Mouse (Mus musculus): ENCODE measurements at regions not wholly inside any gene's neighbourhood (a gene's known extent, or its start where the extent isn't known, plus 50 kb on each side); places are given as distances from the start of the nearest gene placed in this dataset.

DNA sequence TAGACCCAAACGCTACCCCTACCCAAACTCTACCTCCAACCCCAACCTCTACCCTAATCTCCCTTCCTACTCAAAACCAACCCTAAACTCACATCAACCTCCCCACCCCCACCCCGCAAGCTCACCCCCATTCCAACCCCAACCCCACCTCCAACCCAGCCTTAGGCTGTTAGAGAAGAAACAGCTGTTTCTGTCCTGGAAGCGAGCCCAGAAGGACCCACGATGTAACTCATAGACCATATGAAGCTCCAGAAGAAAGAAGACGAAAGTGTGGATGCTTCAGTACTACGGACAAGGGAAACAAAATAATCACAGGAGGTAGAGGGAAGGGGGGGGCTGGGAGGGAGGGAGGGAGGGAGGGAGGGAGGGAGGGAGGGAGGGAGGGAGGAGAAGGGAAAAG lies 58.4 kb downstream of the Sox11 start:
- no peak for DNase-seq (ENCODE audit: inconsistent ontology term)

DNA sequence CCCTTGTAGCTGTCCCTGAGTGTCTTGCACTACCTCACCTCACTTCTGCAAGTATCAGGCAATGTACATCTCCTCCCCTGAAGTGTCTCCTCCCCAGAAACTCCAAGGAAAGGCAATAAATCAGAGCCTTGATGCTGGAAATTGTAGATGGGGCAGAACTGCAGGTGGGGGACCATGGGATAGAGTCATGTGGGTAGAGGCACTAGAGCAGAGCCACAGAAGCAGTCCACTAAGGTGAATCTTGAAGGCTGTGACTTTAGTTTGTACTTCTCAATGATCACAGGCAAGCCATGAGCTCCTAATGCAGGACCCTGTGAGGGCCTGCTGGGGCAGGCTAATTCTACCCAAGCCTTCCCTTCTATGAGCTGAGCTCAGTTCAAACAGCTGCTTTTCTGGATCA lies 80.4 kb downstream of the Sox11 start:
- no peak for DNase-seq (ENCODE audit: inconsistent ontology term)

DNA sequence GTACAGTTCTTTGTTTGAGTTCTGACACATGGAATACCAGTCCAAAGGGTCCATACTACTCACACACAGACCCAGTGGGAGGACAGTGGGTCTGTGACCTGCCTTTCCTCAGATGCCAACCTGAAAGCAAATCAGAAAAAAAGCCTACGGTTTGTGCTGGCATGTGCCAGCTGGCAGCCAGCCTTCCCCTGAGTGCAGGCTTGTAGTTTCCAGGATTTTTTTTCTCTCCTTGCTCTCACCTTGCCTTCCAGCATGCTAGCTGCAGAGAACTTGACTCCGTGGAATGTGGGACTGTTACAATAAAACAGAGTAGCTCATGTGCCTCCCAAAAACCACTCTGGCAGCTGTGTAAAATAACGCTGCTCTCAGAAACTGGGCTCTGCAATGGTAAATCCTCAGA lies 88.2 kb downstream of the Sox11 start:
- DNase-seq (ENCODE audit: inconsistent ontology term): no peak

DNA sequence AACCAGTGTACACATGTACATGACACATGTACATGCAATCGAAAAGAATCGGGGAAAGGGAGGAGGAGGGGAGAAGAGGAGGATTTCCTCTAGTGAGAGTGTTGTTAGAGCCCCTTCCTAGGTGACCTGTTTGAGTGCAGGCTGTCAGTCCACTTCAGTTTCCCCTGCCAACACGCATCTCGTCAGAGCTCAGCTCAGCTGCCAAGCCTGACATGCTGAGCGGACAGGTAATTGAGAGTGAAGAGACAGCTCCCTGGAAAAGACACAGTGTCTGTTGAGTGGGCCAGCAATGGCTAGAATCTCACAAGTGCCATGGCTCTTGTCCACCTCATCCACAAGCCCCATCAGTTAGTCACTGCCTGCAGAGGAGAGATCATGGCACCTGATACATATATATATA lies 90.9 kb downstream of the Sox11 start:
- DNase-seq (ENCODE audit: inconsistent ontology term): no peak

DNA sequence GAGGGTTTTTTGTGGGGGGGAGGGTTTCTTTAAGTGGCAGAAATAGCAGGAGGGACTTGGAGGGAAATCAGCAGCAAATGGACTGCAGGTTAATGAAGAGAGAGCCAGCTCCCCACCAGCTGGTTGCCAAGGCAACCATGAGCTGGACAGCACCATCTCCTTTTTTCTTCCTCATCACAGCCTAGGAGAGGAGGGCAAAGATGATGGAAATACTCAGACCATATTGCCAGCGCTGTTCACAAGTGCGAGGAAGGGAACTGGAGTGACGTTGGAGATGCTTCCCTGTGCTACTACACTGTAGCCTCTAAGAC lies 93.9 kb downstream of the Sox11 start:
- DNase-seq (ENCODE audit: inconsistent ontology term): no peak

DNA sequence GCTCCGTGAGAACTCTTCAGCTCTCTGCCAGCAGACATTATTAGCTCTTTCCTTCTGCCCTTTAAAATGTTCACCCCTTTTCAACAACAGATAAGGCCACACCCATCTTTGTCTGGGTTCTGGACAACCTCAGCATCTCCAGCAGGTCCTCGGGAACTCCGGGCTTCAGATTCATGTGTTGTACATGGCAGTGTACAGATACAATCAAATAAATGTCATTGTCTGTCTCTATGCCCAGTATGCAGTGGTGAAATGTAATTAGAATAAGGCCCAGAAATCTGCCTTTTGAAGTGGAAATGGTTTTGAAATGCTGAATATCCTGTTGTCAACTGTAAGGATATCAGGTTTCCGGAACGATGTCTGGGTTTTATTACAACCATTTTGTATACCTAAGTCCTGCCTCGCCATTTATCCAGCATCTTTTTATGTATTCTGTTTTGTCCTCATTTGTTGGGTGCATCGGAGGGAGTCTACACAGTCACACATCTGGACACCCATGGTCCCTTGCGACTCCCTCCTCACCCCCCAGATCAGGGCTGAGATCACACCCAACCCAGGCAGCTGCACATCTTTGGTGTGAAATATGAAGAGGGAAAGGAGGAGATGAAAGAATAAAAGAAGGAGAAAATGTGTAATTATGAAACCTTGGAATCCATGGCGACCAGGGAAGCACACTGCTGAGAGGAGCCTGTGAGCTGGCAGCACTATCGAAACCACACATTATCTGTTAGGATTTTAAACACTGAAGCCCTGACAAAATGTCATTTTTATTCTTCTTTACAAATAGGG lies 94.4 kb downstream of the Sox11 start:
- no peak for DNase-seq (ENCODE audit: inconsistent ontology term)

DNA sequence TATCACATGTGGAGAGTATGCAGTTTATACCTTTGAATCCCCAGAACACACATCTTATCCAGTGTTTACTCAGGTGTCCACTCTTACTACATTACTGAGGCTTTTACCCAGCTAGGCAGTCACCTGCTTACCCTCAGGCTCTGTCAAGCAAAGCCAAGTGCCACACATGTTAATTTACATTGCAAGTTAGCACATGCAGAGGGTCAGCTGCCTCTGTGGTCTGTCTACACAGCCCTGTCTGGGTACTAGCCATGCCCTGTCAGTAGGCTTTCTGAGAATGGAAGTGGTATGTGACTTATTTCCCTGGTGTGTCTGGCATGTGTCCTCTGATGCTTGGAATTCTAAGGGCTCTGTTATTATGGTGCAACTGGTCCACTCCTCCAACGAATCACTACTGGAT lies 106.6 kb downstream of the Sox11 start:
- no peak for DNase-seq (ENCODE audit: inconsistent ontology term)

DNA sequence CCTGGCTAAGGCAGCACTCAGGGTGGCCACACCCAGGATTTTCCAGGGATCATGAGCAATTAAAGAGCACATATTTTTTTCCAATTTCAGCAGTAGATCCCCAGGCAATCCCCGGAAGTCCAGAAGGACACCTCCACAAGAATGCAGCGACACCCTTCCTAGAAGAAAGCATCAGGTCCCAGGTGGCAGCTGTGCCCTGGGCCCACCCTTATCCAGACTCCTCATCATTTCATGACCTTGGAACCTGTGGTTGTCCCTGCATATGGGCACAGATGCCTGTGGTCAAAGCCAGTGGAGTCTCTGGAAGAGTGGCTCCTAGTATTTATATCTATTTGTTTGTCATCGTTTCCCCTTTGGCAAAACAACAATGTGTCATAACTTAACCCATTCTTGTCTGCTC lies 120.8 kb downstream of the Sox11 start:
- DNase-seq (ENCODE audit: inconsistent ontology term): no peak

DNA sequence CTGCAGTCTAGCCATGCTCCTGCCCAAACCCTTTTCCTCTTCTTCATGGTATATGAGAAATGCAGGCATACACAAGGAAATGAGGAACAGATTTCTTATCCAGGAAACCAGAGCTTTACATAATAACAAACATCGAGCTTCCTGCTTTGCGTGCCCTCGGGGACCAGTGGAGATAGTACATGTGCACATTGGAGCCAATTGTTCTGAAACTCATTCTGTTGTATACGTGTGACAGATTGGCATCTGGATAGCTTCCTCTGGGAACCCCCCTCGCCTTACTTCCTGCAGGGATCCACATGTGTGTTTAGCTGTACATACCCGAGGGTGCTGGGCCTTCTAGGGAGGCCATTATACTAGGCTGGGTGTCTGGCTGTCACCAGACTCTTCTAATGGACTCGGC lies 141.2 kb downstream of the Sox11 start:
- DNase-seq (ENCODE audit: inconsistent ontology term): no peak

DNA sequence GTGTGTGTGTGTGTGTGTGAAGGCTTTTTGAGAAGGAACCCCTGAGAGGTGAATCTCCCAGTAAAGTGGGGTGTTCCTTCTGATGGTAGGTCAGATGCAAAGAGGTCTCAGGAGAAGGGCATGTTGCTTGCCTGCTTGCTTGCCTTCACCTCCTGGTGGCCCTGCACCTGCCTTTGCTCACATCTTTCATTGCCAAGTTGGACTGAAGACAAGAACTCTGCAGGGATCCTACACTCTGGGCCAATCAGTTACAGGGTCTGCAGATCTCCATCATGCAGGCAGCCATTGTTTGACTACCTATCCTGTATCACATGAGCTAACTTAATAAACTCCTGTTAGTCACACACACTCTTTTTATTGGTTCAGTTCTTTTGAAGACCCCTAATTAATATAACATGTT lies 148.4 kb downstream of the Sox11 start:
- no peak for DNase-seq (ENCODE audit: inconsistent ontology term)

DNA sequence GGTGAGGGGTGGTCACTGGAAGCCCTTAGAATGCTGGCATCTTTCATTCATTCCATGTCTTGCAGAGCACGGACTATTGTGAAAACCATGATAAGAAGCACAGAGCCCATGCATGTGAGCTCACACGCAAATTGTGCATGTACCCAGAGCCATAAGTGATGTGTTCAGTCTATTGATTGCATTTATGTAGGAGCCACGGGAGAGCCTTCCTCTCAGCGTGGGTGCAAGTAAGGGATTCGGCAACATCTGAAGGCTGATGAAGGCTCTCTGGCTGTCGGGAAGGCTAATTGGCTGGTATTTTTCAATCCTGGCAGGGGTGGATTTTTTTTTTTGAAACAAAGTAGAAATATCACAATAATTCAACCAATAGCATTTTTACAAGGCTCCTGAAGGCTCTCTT lies 150.5 kb downstream of the Sox11 start:
- no peak for DNase-seq (ENCODE audit: inconsistent ontology term)

DNA sequence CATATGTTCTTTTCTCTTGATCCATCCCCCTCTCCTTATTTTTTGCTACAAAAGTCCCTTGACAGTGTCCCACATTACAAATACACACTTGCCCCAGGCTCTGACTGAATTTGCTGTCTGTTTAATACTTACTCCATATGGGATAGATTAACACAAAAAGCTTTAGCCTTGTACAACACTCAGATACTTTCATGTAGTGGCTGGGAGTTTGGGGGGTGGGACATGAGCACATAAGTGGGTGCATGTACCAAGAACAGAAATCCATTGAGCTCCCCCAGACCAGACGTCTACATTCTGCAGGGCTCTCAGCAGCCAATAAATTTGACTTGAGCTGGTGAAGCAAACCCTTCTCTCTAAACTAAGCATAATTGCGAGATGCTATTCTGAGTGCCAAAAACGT lies 154.9 kb downstream of the Sox11 start:
- no peak for DNase-seq (ENCODE audit: inconsistent ontology term)

DNA sequence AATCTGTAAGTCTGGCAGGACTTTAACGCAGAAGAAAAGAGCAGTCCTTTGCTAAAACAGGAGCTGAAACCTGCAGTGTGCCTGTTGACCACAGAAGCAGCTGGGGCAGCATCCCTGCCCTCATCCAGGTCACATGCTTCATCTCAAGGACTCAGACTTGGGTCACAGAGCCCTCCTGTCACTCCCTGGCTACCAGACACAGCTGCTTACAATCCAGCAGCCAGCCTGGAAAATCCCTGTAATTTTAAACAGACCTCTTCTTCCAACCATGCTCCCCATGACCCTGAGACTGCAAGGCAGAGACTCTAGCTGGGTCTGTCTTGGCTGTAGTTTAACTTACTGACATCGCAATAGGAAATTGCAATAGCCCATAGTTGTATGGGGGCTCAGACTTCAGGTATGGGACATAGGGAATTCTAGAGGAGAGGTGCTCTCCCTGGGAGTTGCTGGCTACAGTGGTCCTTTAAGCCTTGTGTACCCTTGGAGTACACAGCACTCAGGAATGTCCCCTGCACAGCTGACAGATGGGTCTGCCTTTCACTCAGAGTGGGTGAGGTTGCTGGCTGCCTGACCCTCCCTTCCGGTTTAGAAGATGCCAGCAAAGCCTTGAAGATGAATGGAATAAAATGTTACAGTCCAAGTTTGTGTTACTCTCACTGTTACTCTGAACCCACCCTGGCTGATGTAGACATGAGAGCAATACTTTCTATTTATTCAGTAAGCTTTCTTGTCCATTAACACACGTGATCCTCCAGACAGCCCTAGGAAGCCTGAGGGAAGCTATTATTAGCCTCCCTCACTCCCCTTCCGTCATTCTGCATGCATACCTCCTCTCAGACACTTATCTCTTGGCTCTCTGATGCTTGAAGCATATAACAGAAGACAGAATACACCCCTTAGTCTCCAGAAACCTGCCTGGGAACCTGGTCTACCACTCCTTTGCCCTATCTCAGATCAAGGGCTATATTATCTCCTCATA lies 159.7 kb downstream of the Sox11 start:
- no peak for DNase-seq (ENCODE audit: inconsistent ontology term)

DNA sequence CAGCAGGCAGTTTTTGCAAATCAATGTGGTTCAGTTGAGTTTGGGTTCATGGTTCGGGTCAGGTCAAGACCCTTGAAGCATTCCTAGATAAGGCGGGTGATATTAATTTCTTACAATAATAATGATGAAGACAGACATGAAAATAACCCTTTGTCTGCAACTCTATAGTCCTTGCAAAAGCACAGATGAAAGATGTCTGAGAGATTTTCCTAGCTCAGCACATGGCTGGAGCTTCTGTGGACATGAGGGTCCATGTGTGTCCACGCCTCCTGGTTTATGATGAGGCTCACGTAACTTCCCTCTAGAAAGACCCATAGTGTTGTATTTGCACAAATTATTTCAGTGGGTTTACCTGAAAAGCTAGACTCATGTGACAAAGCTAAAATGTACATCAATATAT lies 168.8 kb downstream of the Sox11 start:
- no peak for DNase-seq (ENCODE audit: inconsistent ontology term)

DNA sequence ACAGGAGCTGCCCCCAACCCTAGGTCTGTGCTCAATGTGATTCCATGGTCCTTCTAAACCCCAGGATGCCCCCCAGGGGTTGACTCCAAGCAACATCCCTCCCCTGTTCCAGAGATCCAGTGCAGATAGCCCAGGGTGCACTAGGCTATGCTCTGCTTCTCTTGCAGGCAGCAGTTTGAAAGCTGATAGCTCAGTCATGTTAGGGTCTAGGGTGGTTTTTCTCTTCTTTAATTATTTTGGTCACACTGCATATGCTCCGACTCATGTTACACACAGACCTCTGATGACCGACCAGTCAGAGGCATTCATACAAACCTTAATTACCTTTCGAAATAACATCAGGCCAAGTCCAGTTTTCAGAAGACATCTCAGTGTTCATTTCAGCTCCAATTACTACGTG lies 169.2 kb downstream of the Sox11 start:
- no peak for DNase-seq (ENCODE audit: inconsistent ontology term)

DNA sequence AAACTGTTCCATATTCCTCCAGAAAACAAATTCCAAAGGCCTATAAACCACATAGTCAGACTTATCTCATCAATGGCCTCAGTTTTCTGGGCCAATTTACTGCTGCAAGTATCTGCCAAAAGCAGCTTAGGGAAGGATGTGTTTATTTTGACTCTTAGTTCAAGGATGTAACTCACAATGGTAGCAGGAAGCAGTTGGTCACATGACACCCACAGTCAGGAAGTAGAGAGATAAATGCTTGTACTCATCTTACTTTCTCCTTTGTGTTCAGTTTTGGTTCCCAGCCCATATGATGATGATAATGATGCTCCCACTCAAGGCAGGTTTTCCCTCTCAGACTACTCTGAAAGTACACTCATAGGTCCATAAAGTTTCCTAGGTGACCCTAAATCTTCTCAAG lies 170.8 kb downstream of the Sox11 start:
- no peak for DNase-seq (ENCODE audit: inconsistent ontology term)

DNA sequence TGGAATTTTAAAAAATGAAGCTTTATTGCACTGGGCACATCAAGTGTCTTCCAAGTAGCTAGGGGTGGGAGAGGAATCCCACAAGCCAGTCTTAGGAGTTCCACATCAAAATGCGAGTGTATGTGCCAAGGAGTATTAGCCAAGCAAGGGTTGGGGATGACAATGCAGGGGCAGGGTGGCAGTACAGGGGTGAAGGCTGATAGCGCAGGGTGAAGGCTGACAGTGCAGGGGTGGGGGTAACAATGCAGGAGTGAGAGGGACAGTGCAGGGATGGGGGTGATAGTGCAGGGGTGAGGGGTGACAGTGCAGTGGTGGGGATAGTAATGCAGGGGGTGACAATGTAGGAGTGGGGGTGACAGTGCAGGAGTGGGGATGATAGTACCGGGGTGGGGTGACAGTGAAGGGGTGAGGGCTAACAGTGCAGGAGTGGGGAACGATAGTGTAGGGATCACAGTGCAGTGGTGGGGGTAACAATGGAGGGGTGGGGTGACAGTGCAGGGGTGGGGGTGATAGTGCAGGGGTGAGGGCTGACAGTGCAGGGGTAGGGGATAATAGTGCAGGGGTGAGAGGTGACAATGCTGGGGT lies 177.4 kb downstream of the Sox11 start:
- no peak for DNase-seq (ENCODE audit: inconsistent ontology term)

DNA sequence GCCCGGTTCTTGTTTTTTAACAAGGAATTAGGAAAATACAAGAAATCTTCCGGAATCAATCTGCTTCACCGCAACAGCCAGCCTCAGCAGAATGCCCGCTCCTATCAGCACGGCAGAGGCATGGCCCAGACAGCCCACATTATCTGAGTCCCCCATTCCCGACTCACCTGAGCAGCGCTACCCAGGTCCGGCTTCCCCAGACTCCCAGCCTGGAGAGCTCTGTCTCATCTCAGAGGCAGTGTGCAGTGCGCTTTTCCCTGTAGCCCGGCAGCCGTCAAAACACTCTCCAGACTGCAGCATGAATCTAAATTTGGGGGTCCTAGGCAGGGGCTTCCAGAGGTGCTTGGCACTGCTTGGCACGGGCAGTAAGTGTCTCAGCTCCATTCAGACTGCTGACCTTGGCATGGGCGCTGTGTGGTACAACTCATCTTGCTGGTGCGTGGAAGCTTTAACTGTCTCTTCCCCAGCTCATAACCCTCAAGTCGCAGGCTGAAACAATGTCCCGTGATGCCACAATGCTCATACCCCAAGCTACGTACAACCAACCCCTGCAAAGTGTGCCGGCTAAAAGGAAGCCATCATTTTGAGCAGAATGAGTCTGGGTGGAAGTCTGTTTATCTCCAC lies 182.2 kb downstream of the Sox11 start:
- DNase-seq (ENCODE audit: inconsistent ontology term): no peak

DNA sequence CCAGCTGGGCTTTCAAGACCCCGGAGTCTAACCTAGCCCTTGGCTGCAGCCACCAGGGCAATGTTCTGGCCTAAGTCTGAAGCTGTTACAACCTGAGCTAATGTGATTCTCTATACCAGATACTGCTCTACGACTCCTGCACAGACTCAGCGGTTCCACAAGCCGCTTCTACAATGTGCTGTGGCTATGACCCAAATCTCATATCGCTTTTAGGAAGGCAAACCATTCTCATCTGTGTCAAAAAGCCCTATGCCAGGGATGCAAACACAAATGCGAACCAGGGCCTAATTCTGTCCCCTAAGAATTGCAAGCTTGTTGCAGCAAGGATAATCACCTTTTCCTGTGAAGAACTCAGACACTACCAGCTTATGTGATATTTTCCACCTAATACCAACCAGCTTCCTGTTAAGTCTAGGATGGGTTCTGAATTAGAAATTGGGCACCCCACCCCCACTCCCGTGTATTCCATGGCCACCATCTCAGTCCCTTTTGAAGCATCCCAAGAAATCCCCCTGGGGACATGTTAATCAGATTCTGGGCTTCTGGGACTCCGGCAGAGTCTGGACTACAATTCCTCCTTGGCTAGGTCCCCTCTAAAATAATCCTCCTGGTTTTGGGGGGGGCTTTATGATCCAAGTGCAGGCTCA lies 182.8 kb downstream of the Sox11 start:
- DNase-seq (ENCODE audit: inconsistent ontology term): no peak

DNA sequence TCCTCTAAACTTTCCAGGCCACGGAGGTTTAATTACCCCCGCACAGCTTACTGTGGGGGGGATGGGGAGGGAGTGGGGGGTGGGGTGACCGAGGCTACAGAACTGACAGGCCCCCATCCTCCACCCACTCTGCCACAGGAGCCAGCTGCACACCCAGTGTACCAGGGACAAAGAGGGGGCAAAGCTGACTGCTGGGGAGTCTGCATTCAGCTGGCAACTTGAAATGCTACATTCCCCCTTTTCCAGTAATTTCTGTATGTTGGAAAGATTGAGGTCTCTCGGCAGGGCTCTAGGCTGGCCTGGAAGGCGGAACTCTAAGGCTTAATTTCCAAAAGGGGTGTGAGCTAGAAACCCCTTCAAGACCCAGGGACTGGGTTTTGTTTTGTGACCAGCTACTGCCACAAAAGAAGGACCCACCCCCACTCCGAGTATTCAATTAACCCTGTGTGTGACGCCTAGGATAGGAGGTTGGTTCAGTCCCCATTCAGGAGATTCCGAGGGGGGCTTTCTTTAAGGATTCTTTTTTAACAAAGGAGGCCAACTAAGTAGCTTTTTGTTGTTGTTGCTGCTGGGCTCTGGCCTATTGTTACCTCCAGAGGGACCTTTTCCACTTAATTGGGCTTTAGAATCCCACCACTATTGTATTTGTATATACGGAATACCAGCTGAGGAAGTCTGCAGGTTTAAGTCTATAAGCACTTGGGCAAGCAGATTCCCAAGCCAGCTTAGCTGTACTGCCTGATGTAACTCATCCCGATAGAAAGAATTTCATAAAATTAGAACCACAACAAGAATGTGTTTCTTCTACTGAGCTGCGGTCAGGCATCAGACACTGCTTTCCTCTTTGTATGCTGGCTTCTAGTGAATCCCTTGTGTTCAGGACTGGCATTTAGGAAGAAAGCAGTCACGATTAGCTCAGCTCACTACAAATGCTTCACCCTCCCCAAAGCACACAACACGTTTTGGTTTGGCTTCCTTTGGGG lies 191.2 kb downstream of the Sox11 start:
- DNase-seq (ENCODE audit: inconsistent ontology term): peak; percentile 80

DNA sequence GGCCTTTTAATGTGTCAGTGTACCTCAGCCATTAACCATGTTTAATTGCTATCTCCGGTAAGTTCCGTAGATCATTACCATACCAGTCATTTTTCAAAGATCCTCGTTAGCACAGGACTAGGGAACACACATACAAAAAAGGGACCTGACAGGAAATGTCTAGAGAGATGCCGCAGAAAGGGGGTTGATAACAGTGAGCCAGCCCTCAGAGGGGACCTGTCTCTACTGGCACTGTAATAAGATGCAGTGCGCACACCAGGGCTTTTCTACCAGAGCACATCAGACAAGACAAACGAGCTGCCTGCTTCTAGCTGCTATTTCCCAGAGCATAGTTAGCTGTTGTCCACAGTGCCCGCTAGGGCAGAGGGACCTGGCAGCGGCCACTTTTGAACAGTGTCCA lies 199.1 kb downstream of the Sox11 start:
- DNase-seq (ENCODE audit: inconsistent ontology term): peak; percentile 20

Data from Muller cell, postnatal 12 days (primary cell).